Mouse (Mus musculus): Measurements from ENCODE around the gene Xlr3a. TPM values are rescaled to one million over a fixed set of nuclear protein-coding genes. Genes with fewer than 3 reads are reported as not detected.
"Not testable (repeated sequence)": the region's sequence is repeated elsewhere in the genome, so short reads cannot be mapped to it uniquely, and the experiment has no call there.

Gene Xlr3a
- polyA plus RNA-seq (2011; ENCODE audit: insufficient read length, low read depth, missing spikeins), result 0.67 TPM in 1 of 2 replicates, not detected in the other

GRCm38 (mm10) chrX:73096941-73097508 lies at the start of gene Xlr3a:
Gene Xlr3a (minus strand): TSS chrX:73097095.
- H3K27ac ChIP-seq (ENCODE audit: insufficient read depth, low read length); H3K4me1 ChIP-seq (ENCODE audit: control insufficient read depth, insufficient read depth, low read length); H3K4me3 ChIP-seq (ENCODE audit: insufficient read depth, low read length): not testable (repeated sequence)

GRCm38 (mm10) chrX:73143218-73143618 lies 46.3 kb upstream of the Xlr3a start:
- H3K27ac ChIP-seq (ENCODE audit: insufficient read depth, low read length); H3K4me1 ChIP-seq (ENCODE audit: control insufficient read depth, insufficient read depth, low read length); H3K4me3 ChIP-seq (ENCODE audit: insufficient read depth, low read length): not testable (repeated sequence)

DNA sequence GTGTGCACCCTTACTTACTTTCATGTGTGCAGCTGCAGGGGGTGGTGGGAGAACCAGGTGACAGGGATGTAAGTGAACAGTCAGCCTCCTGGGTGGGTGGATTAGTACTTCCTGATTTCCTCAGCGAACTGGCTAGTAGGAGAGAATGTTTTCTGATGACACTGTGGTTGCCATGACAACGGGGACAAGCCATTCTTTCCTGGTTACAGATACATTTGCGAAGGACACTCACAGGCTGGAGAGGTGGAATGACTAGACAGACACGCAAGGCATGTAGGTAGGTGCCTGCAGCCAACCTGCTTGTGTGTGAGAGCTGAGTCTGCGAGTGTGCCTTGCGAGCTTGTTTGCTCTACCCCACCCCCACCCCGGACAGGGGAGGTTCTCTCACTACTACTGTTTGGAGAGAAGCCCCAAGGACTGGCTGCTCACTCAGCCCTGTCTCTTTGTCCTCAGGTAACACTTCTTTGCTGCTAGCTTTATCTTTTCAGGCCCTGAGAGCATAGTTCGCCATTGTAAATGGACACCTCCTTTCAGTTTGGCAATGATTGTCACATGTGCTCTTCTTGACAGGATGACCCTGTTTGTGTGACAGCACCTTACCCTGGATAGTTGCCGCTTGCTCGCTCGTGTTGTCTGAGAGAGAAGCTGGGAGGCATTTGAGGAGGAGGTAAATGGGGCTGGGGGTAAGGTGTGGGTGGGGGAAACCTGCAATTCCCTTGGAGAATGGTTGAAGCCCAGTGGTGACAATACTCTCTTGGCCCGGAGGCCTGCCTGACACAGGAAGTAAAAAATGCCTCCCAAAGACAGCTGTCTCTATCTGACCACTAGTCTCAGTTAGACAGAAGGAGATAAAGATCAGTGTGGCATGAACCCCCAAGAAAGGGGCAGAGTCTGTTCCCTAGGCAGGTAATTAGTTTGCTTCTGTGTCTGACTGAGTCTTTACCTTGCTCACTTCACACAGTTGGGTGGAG lies 26.2 kb upstream of the Xlr3a start:
- H3K27ac ChIP-seq (ENCODE audit: insufficient read depth, low read length); H3K4me3 ChIP-seq (ENCODE audit: insufficient read depth, low read length); H3K4me1 ChIP-seq (ENCODE audit: control insufficient read depth, insufficient read depth, low read length): not testable (repeated sequence)

- H3K27ac ChIP-seq (ENCODE audit: insufficient read depth, low read length); H3K4me1 ChIP-seq (ENCODE audit: control insufficient read depth, insufficient read depth, low read length); H3K4me3 ChIP-seq (ENCODE audit: insufficient read depth, low read length): not testable (repeated sequence)
Observed at GRCm38 (mm10) chrX:73116747-73117146, 19.9 kb upstream of the Xlr3a start, which contains the start of gene Gm14685. Gene Gm14685 (plus strand): TSS chrX:73117047.

DNA sequence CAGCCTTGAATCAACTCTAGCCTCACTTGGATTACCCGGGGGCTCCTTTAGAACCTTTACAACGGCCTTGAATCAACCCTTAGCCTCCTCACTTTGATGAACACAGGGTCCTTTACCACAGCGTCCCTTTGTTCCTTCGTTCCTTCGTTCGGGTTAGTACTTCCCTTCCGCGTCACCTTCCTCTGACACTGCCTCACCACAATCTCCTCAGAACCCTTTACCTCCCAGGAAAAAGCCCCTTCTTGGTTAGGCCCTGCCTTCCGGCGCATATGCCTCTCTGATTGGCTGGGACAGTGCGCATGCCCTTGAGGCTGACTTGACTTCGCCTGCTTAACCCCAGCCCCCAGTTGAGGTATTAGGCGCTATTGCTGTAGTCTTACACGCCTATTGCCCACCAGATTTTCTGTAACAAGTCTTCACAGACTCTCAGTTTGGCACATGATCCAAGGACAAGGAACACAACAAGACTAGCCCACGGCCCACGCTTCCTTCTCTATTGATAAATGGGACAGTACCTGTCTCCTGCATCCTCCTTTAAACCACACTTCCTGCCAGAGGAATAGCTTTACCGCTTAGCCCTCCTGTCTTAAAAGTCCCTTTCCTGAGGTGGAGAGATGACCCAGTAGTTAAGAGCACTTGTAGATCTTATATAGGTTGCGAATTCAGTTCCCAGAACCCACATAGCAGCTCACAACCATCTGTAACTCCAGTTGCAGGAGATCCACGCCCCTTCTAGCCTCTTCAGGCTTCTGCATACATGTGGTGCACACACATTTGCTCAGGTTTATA lies 14.4 kb downstream of the Xlr3a start, which contains the start of gene Xlr4a:
Gene Xlr4a, minus strand, starts transcription at position 212 of the 789 bp plus-strand sequence.
- H3K27ac ChIP-seq (ENCODE audit: insufficient read depth, low read length); H3K4me3 ChIP-seq (ENCODE audit: insufficient read depth, low read length); H3K4me1 ChIP-seq (ENCODE audit: control insufficient read depth, insufficient read depth, low read length): not testable (repeated sequence)

DNA sequence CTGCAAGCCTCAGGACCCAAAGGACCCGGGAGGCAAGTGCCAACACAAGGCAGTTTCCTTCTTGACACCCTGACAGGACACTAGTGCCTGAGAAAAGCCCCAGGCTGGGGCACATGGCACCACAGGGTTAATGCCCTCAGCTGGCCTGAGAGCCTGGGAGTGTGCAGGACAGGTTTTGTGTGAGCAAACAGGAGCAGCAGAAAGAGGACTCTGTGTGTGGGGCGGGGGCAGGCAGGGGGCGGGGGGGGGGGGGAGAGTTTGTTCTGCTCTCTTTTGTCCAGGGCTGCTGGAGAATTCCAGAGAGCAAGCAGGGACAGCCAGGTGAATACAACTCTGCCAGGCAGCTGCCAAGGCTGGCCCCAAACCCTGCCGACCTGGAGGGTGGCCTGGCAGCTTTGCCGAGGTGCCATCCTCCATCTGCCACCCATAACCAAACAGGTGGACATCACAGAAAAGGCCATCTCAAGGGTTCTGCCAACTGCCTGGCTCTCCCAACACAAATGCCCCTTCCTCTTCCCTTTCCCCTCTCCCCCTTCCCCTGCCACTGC lies 30.1 kb downstream of the Xlr3a start:
- not testable (repeated sequence) for H3K4me3 ChIP-seq (ENCODE audit: insufficient read depth, low read length); H3K27ac ChIP-seq (ENCODE audit: insufficient read depth, low read length); H3K4me1 ChIP-seq (ENCODE audit: control insufficient read depth, insufficient read depth, low read length)

DNA sequence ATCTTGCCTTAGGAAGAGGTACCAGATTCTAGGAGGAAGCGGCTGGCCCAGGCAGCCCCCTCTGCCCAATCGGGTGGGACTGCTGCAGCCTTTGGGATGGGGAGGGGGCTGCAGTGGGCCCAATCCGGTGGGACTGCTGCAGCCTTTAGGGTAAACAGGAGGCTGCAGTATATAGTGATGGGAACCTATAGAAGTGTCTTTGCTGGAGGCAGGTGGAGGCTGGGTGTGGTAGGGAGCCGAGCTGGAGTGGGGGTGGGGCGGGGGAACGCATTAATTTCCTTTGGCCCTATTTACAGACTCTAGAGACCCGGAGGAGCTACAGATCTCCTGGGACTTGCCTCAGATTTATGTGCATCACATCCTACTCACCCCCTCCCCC lies 32.5 kb downstream of the Xlr3a start, which contains the start of gene Pnma3:
Gene Pnma3, plus strand, starts transcription at position 373 of the 379 bp plus-strand sequence.
- Histone ChIP-seq H3K27ac (ENCODE audit: insufficient read depth, low read length) (no peak within 1 kb of the TSS), H3K4me1 (ENCODE audit: control insufficient read depth, insufficient read depth, low read length) (no peaks in the 10 kb centered on the region), H3K4me3 (ENCODE audit: insufficient read depth, low read length) (no peak within 1 kb of the TSS)
- TF ChIP-seq CTCF (IDR thresholded peaks at IDR 0.05; ENCODE audit: borderline replicate concordance, insufficient read depth, low read length) (no peak), POLR2A (IDR thresholded peaks at IDR 0.05; ENCODE audit: low read depth, low read length) (no peak)

- Histone ChIP-seq H3K4me3 (ENCODE audit: insufficient read depth, low read length) (no peak overlapping the region), H3K27ac (ENCODE audit: insufficient read depth, low read length) (no peak overlapping the region), H3K4me1 (ENCODE audit: control insufficient read depth, insufficient read depth, low read length) (no peaks in the 10 kb centered on the region)
- no peak for TF ChIP-seq POLR2A (IDR thresholded peaks at IDR 0.05; ENCODE audit: low read depth, low read length)
- TF ChIP-seq CTCF (IDR thresholded peaks at IDR 0.05; ENCODE audit: borderline replicate concordance, insufficient read depth, low read length), result no peak
Observed at GRCm38 (mm10) chrX:73063512-73064414, 33.1 kb downstream of the Xlr3a start.

GRCm38 (mm10) chrX:73062323-73062722 lies 34.6 kb downstream of the Xlr3a start:
- H3K4me1 ChIP-seq (ENCODE audit: control insufficient read depth, insufficient read depth, low read length), result no peaks in the 10 kb centered on the region
- TF ChIP-seq CTCF (IDR thresholded peaks at IDR 0.05; ENCODE audit: borderline replicate concordance, insufficient read depth, low read length) (no peak), POLR2A (IDR thresholded peaks at IDR 0.05; ENCODE audit: low read depth, low read length) (no peak)
- H3K27ac ChIP-seq (ENCODE audit: insufficient read depth, low read length), result no peak overlapping the region
- H3K4me3 ChIP-seq (ENCODE audit: insufficient read depth, low read length), result no peak overlapping the region

Data from embryonic fibroblast, embryonic 13.5 days (primary cell).